Mouse (Mus musculus): ENCODE measurements around the gene 4930412O13Rik. TPM values are rescaled to one million over a fixed set of nuclear protein-coding genes. Genes with fewer than 3 reads are reported as not detected.

4930412O13Rik gene
- polyA plus RNA-seq, 1 experiment from 2014 or later: not detected

DNA sequence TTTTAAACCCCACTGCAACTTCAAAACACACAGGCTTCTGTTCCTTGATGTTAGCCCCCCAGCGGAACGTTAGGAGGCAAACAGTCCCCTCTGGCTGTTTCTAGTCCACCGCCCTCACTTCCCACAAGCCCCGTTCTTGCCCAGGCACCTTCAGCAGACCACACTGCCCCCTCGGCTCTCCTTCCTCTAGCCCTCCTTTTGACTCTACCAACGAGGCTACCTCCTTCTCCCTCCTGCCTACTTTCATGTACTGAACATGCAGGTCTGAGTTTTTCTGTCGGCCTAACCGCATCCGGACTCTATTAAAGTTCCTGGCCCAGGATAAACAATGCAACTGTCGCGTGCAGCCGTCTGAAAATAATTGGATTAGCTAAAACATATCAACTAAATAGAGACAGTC, 8.4 kb upstream of the 4930412O13Rik start:
- peaks cover 61% of the 10 kb centered on the region for H3K27me3 ChIP-seq (replicated peaks; ENCODE audit: control insufficient read depth, insufficient read depth, low read length)
- H3K9me3 ChIP-seq (ENCODE audit: control insufficient read depth, low read length): no peaks in the 10 kb centered on the region
- WGBS: 30% methylated on average over 12 of the region's 12 CpGs
- no peak overlapping the region for H3K4me2 ChIP-seq (ENCODE audit: low read depth, low read length)
- H3K9ac ChIP-seq (ENCODE audit: low read depth, low read length): no peak overlapping the region
- no peaks in the 10 kb centered on the region for H3K36me3 ChIP-seq (ENCODE audit: control insufficient read depth, insufficient read depth, low read length)
- no peak for ATAC-seq
- no peak overlapping the region for H3K27ac ChIP-seq (ENCODE audit: low read length)
- H3K4me1 ChIP-seq (ENCODE audit: control insufficient read depth, insufficient read depth, low read length): peaks cover 7% of the 10 kb centered on the region
- no peak overlapping the region for H3K4me3 ChIP-seq (ENCODE audit: low read length)

DNA sequence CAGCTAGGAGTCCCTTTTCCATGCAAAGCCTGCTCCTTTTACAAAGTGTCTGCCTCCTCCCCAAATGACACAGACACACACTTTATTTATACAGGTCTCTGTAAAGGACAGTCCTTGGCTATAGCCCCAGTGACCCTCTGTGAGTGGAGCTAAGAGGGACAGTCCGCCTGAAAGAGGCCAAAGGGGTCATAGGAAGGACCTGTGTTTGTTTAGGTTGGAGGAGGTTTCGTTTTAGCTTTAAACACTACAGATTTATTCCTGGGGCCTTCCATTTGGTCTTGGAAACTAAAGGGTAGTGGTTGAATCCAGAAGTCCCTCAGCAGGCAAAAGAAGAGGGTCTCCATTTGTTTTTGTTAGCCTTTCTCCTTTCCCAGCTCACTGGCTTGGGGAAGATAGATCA, 7.3 kb upstream of the 4930412O13Rik start:
- H3K4me2 ChIP-seq (ENCODE audit: low read depth, low read length): no peak overlapping the region
- no peaks in the 10 kb centered on the region for H3K36me3 ChIP-seq (ENCODE audit: control insufficient read depth, insufficient read depth, low read length)
- no peak overlapping the region for H3K4me3 ChIP-seq (ENCODE audit: low read length)
- no peak for ATAC-seq
- H3K4me1 ChIP-seq (ENCODE audit: control insufficient read depth, insufficient read depth, low read length): peaks cover 14% of the 10 kb centered on the region
- no peak overlapping the region for H3K27ac ChIP-seq (ENCODE audit: low read length)
- H3K9ac ChIP-seq (ENCODE audit: low read depth, low read length): no peak overlapping the region
- H3K9me3 ChIP-seq (ENCODE audit: control insufficient read depth, low read length): no peaks in the 10 kb centered on the region
- 24% methylated on average over 2 of the region's 2 CpGs for WGBS
- peaks cover 65% of the 10 kb centered on the region for H3K27me3 ChIP-seq (replicated peaks; ENCODE audit: control insufficient read depth, insufficient read depth, low read length)

DNA sequence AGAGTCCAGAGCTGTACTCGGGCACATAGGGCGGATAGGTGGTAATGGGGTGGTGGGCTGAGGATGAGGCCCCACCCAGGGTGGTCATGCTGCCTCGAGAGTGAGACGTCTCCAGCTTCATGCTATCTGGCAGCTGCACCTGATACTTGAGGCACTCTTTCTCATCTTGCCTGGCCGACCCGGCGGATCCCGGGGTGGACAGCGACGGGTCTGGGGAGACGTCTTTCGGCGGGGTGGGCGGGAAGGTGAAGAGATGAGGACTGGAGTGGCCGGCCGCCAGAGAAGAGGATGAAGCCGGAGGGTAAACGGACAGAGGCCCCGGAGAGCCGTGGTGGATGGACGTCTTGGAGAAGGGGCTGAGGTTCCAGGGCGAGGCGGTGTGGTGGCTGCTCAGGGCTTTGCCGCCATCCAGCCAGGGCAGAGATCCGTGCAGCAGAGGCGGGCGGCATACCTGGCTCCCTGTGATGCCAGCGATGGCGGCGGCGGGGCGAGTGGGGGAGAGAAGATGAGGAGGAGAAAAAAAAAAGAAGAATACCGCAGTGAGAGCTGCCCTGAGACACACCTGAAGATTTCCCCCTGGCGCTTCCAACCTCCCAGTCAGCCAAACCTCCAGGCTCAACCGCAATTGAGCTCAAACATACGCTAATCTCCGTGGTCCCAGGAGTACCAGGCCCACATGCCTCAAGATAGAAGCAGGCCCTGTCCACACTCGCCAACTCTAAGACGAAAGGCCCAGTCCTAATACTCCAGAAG, 6.4 kb upstream of the 4930412O13Rik start:
- Histone ChIP-seq H3K36me3 (ENCODE audit: control insufficient read depth, insufficient read depth, low read length) (no peaks in the 10 kb centered on the region), H3K4me2 (ENCODE audit: low read depth, low read length) (no peak overlapping the region), H3K27ac (ENCODE audit: low read length) (no peak overlapping the region), H3K9ac (ENCODE audit: low read depth, low read length) (no peak overlapping the region), H3K27me3 (replicated peaks; ENCODE audit: control insufficient read depth, insufficient read depth, low read length) (peaks cover 66% of the 10 kb centered on the region), H3K4me1 (ENCODE audit: control insufficient read depth, insufficient read depth, low read length) (peaks cover 18% of the 10 kb centered on the region), H3K9me3 (ENCODE audit: control insufficient read depth, low read length) (no peaks in the 10 kb centered on the region), H3K4me3 (ENCODE audit: low read length) (no peak overlapping the region)
- WGBS: 17% methylated on average over 39 of the region's 39 CpGs
- no peak for ATAC-seq

DNA sequence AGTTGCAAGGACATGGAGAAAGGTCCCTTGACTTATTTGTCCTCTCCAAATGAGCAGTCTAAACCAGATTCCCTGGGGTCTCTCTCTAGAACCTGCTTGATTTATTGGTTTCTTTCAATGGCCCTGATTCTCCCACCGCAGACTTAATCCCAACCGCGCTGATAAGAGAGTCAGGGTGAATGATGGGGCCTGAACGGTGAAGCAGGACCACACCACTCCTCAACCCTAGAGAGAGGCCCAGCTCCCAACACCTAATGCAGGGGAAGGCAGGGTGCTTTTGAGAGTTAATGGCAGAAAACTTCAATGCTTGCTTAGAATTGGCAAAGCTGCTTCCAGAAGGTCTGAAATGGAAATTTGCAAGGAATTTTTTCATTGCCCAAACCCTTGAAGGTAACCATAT, 5.8 kb upstream of the 4930412O13Rik start:
- ATAC-seq: no peak
- WGBS: 13% methylated on average over 4 of the region's 4 CpGs
- no peaks in the 10 kb centered on the region for H3K9me3 ChIP-seq (ENCODE audit: control insufficient read depth, low read length)
- peaks cover 18% of the 10 kb centered on the region for H3K4me1 ChIP-seq (ENCODE audit: control insufficient read depth, insufficient read depth, low read length)
- H3K9ac ChIP-seq (ENCODE audit: low read depth, low read length): no peak overlapping the region
- H3K27ac ChIP-seq (ENCODE audit: low read length): no peak overlapping the region
- H3K27me3 ChIP-seq (replicated peaks; ENCODE audit: control insufficient read depth, insufficient read depth, low read length): peaks cover 66% of the 10 kb centered on the region
- no peaks in the 10 kb centered on the region for H3K36me3 ChIP-seq (ENCODE audit: control insufficient read depth, insufficient read depth, low read length)
- H3K4me3 ChIP-seq (ENCODE audit: low read length): no peak overlapping the region
- H3K4me2 ChIP-seq (ENCODE audit: low read depth, low read length): no peak overlapping the region

DNA sequence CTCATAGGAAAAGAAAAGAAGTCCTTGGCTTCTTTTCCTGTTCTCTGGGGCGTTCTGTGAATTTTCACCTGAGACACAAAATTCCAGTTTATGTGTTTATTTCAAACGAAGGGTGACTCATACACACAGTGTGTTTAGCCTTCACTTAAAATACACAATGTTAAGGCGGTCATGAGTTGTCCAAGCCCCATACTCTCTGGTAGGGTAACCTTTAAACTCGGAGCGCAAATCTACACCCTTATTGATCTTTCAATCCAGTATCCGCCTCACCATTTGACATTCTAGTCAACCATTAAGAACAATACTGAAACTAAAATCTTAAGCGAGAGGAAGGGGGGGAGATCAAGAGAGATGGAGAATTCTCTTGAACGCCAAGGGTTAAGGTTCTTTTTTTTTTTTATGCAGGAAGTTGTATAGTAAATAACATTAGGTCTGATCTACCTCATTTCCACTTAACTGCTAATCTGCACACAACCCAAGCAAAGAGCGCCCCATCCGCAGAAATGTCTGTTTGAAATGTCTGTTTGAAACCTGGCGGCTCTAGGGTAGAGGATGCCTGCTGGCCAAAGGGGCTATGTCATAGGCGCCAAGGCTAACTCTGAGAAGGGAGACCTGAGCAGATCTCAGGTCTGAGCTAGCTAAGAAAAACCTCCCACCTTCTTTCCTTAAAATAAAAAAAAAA, 5.2 kb upstream of the 4930412O13Rik start:
- H3K4me1 ChIP-seq (ENCODE audit: control insufficient read depth, insufficient read depth, low read length): peaks cover 19% of the 10 kb centered on the region
- ATAC-seq: no peak
- H3K9me3 ChIP-seq (ENCODE audit: control insufficient read depth, low read length): no peaks in the 10 kb centered on the region
- H3K27me3 ChIP-seq (replicated peaks; ENCODE audit: control insufficient read depth, insufficient read depth, low read length): peaks cover 67% of the 10 kb centered on the region
- no peaks in the 10 kb centered on the region for H3K36me3 ChIP-seq (ENCODE audit: control insufficient read depth, insufficient read depth, low read length)
- H3K4me2 ChIP-seq (ENCODE audit: low read depth, low read length): no peak overlapping the region
- no peak overlapping the region for H3K9ac ChIP-seq (ENCODE audit: low read depth, low read length)
- H3K27ac ChIP-seq (ENCODE audit: low read length): no peak overlapping the region
- H3K4me3 ChIP-seq (ENCODE audit: low read length): no peak overlapping the region
- WGBS: 38% methylated on average over 12 of the region's 12 CpGs

DNA sequence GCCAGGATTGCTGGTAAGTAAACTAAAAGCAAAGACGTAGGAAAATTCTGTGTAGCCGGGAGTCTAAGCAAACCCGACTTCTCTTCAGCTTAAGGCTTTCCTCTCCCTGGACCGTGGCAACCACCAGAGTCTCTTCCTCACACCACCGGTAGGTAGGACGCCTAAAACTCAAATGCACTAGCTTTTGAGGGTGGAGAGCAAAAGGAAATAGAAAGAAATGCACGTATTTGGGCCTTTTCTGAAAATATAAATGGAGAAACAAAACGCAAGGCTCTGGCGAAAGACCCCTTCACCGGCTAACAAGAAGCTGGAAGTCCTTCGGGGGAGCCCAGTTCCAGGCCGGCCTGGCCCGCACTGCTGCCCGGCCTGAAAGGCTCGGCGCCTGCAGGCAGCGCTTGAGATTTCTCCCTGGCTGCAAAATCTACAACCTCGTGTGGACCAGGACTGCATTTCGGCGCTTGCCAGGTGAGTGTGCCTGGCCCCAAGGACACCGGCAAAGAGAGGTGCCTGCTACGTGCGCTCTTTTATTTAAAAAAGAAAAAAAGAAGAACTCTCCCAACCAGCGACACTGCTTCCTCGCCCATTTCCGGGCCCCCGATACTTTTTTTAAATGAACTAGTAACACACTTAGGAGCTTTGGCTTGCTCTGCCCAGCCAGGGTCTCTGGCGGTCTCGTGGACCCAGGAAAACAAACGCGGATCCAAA, 4.3 kb upstream of the 4930412O13Rik start:
- Histone ChIP-seq H3K27me3 (replicated peaks; ENCODE audit: control insufficient read depth, insufficient read depth, low read length) (peaks cover 67% of the 10 kb centered on the region), H3K4me1 (ENCODE audit: control insufficient read depth, insufficient read depth, low read length) (peaks cover 26% of the 10 kb centered on the region), H3K9me3 (ENCODE audit: control insufficient read depth, low read length) (no peaks in the 10 kb centered on the region), H3K36me3 (ENCODE audit: control insufficient read depth, insufficient read depth, low read length) (no peaks in the 10 kb centered on the region), H3K4me2 (ENCODE audit: low read depth, low read length) (peak overlapping the region; percentile 45), H3K27ac (ENCODE audit: low read length) (no peak overlapping the region), H3K9ac (ENCODE audit: low read depth, low read length) (0 out of 2 replicates have a peak overlapping the region, but pooled peaks have one; percentile 16), H3K4me3 (ENCODE audit: low read length) (peak overlapping the region; percentile 54)
- ATAC-seq: no peak
- WGBS: 12% methylated on average over 31 of the region's 31 CpGs

DNA sequence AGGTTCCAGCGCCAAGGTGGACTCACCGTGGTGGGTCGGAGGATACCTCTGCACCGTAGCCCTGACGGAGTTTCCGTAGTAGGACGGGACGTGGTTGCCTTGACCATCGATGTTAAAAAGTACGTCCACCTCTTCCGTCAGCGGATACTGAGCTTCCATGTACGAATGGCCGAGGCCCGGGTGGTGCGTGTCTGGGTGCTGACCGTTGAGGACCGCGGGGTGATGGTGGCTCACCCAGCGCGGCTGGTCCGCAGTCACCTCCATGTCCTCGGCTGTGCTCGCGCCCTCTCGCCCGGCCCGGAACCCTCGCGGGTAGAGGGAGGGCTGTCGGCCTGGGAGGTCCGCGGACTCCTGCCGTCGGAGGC, 3.7 kb upstream of the 4930412O13Rik start:
- no peaks in the 10 kb centered on the region for H3K36me3 ChIP-seq (ENCODE audit: control insufficient read depth, insufficient read depth, low read length)
- H3K27me3 ChIP-seq (replicated peaks; ENCODE audit: control insufficient read depth, insufficient read depth, low read length): peaks cover 68% of the 10 kb centered on the region
- H3K4me3 ChIP-seq (ENCODE audit: low read length): peak overlapping the region; percentile 54
- H3K9ac ChIP-seq (ENCODE audit: low read depth, low read length): 0 out of 2 replicates have a peak overlapping the region, but pooled peaks have one; percentile 16
- peak overlapping the region; percentile 45 for H3K4me2 ChIP-seq (ENCODE audit: low read depth, low read length)
- ATAC-seq: no peak
- WGBS: under 1% methylated on average over 35 of the region's 35 CpGs
- H3K4me1 ChIP-seq (ENCODE audit: control insufficient read depth, insufficient read depth, low read length): peaks cover 30% of the 10 kb centered on the region
- H3K27ac ChIP-seq (ENCODE audit: low read length): no peak overlapping the region
- H3K9me3 ChIP-seq (ENCODE audit: control insufficient read depth, low read length): no peaks in the 10 kb centered on the region

DNA sequence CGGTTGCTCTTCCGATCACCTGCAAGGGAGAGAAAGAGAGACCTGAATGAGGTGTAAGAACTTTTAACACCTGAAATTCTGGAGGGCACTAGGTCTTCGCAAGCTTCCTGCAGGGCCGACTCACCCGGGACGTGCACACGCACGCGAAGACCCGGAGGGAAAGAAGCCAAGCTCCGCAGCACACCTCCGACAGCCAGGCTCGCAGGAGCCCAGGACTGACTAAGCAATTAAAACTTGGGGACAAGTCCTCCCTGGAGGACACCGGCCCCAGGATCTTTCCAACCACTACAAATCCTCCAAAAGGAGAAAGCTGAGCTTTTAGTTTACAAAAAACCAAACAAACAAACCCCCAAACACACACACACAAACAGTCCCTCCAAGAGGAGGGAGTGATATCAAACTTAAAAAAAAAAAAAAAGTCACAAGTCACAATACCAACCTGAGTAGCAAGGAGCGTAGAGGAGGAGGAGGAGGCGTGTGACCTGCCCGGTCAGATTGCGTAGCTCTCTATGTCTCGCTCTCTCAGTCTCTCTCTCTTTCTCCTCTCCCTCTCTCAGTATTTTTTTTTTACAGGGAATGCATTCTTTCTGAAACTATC, 3.0 kb upstream of the 4930412O13Rik start:
- no peaks in the 10 kb centered on the region for H3K36me3 ChIP-seq (ENCODE audit: control insufficient read depth, insufficient read depth, low read length)
- ATAC-seq: no peak
- H3K27ac ChIP-seq (ENCODE audit: low read length): no peak overlapping the region
- H3K27me3 ChIP-seq (replicated peaks; ENCODE audit: control insufficient read depth, insufficient read depth, low read length): peaks cover 74% of the 10 kb centered on the region
- H3K9me3 ChIP-seq (ENCODE audit: control insufficient read depth, low read length): no peaks in the 10 kb centered on the region
- H3K4me2 ChIP-seq (ENCODE audit: low read depth, low read length): peak overlapping the region; percentile 97
- peaks cover 37% of the 10 kb centered on the region for H3K4me1 ChIP-seq (ENCODE audit: control insufficient read depth, insufficient read depth, low read length)
- under 1% methylated on average over 19 of the region's 19 CpGs for WGBS
- H3K9ac ChIP-seq (ENCODE audit: low read depth, low read length): peak overlapping the region; percentile 55; the same call in 1 of the 2 replicates
- peak overlapping the region; percentile 54 for H3K4me3 ChIP-seq (ENCODE audit: low read length)

DNA sequence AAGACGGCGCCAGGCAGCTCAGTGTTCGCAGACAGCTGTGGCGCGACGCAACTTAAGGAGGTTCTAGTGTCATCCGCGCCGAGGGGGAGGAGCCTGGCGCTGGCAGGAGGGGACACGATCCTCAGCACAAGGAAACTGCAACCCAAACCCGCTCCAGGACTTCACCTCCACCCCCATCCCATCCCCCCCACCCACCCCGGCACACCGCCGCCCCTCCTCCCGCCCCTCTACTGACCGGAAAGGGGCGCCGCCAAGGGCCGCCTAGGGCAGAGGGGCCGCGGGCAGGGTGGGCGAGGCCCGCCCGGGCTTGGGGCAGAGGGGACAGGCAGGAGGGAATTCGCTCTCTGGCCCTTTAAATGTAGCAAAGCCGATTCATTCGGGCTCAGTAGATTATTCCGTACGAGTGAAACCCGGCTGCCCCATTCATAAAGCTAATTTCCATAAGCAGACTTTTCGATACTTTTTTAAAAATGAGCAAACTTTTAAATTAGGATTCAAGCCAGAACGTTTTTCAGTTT, 2.4 kb upstream of the 4930412O13Rik start:
- Histone ChIP-seq H3K9me3 (ENCODE audit: control insufficient read depth, low read length) (no peaks in the 10 kb centered on the region), H3K4me1 (ENCODE audit: control insufficient read depth, insufficient read depth, low read length) (peaks cover 37% of the 10 kb centered on the region), H3K36me3 (ENCODE audit: control insufficient read depth, insufficient read depth, low read length) (no peaks in the 10 kb centered on the region), H3K27ac (ENCODE audit: low read length) (no peak overlapping the region), H3K9ac (ENCODE audit: low read depth, low read length) (peak overlapping the region; percentile 55; the same call in 1 of the 2 replicates), H3K4me2 (ENCODE audit: low read depth, low read length) (peak overlapping the region; percentile 97), H3K4me3 (ENCODE audit: low read length) (peak overlapping the region; percentile 54), H3K27me3 (replicated peaks; ENCODE audit: control insufficient read depth, insufficient read depth, low read length) (peaks cover 74% of the 10 kb centered on the region)
- ATAC-seq: no peak
- under 1% methylated on average over 32 of the region's 33 CpGs for WGBS

All from intestine, embryonic 16.5 days (tissue).